Mouse (Mus musculus) CD4-positive, CD25-positive, alpha-beta regulatory T cell, adult 2 months (primary cell): Measurements from ENCODE around the gene Calcoco2.

Experiments
- DNase-seq: peaks from one replicate; pipeline ENCODE4 v3.0.0-alpha.2; 2012; ENCODE audit warnings: low read depth, low spot score

Calcoco2 gene

DNA sequence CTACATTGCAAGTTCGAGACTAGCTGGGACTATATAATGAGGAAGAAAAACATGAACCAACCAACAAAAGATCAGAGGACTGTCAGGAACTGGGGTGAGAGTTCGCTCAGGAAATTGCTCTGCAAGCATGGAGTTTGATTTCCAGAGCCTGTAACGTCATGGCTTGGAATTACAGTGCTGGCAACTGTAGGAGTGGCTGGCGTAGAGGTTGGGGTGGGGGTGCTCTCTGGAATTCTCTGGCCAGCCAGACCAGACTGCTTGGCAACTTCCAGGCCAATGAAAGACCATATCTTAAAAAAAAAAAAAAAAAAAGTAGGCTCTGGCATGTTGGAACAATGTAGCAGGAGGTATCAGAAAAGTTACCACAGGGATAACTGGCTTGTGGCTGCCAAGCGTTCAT, 31.0 kb downstream of the Calcoco2 start:
- DNase-seq, result no peak

DNA sequence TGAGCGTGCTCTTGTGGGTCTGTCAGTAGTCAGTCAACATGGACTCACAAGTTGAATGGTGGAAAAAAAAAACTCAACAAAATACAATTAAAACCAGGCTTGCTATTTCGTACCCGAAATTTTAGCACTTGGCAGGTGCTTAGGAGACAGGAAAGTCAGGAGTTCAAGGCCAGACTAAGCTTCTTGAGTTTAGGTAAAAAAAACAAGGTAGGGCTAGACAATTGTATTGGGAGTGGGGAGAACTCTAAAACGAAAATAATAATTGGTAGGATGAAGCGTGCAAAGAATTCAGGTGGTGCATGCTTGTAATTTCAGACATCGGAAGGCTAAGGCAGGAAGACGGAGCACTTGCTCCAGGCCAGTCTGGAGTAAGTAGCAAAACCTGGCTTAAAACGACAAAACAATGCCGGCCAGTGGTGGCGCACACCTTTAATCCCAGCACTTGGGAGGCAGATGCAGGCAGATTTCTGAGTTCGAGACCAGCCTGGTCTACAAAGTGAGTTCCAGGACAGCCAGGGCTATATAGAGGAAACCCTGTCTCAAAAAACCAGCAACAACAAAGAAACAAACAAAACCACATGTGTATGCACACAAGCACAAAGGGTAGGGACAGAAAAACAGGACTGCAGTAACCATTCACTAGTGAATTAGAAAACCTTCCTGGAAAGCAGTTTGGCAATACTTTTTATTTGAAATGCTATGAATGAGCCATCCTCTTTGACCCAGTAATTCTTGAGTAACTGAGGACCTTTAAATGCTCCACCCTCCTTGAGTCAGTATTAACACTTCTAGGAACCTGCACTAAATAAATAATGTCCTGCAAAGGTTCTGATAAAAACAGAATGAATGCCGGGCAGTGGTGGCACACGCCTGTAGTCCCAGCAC, 35.3 kb downstream of the Calcoco2 start:
- DNase-seq, result peak; percentile 20

DNA sequence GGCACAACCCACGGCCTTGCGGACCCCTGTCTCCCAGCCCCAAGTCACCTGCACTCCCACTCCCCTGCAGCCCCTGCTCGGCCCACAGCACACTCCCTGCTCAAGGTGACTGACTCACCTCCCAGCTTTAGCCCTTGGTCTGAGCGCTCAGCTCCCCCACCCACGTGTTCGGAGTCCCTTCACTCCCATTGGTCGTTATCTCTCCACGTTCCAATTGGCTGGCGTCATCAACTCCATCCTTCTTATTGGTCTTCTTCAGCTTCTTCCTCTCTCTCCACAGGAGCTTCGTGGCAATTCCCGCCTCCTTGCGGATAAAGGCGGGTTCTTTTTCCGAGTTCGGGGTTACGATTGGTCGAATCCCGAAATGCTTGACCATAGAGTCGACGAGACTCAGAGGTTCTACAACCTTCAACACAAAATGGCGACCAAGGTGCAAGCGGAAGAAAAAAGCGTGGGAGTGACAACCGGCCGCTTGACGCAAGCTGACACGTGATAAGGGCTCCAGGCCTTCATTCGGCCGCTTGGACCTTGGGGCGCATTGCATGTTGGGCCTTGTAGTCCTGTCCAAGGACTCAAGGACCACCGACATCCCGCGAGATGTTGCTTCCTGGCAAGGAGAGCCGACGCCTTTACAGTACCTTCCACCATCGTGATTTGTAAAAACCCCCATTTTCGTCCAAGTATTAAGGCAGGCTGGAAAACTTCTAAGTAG, 36.1 kb downstream of the Calcoco2 start, which contains the start of gene Atp5g1:
Gene Atp5g1, minus strand, starts transcription at position 162 of the 712 bp plus-strand sequence.
- DNase-seq, result peak; percentile 99

DNA sequence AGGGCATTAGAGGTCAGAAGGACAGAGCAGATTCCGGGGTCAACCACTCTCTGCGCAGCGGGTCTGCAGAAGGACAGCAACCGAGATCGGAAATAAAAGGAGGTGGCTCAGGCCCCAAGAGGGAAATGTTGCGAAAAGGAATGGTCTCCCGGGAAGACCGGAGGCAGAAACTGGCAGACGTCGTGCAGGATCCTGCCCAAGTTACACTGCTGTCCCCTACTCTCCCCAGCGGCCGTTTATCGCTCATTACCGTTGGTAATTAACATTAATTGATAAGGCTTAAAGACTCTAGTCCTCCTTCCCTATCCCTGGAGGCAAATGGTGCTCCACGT, 36.6 kb downstream of the Calcoco2 start:
- DNase-seq, result no peak

DNA sequence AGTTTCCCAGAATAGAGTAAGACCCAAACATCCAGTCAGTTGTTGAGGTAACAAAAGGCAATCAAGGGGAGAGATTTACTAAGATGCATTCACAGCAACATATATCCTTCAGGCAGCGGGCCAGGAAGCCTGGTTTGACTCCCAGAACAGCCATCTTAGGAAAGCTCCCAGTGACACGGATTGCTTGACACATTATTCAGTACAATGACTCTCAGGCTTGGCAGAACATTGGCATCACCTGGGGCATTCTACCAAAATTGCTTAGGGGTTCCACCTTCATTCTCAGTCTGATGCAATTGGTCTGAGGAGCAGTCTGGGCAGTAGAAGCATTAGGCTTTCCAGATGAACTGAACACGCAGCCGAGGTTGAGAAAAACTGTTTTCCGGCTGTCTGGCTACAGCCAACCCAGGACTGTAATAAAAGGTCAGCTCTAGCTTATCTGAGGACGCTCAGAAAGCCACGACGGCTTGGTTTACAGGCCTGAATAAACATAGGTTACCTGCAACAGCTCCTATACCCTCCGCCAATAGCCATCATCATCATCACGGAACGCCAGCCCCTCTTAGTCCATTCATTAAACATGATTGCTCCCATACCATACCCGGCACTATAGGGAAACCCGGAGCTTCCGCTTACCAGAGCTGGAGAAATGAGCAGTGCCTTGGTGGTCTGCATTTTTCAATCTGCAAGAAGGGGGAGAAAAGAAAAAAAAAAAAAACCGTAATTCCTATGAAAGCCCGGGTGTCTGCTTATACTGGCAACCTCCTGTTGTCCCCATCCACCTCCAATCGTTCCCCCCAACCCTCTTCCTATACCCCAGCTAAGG, 37.2 kb downstream of the Calcoco2 start:
- DNase-seq, result no peak

DNA sequence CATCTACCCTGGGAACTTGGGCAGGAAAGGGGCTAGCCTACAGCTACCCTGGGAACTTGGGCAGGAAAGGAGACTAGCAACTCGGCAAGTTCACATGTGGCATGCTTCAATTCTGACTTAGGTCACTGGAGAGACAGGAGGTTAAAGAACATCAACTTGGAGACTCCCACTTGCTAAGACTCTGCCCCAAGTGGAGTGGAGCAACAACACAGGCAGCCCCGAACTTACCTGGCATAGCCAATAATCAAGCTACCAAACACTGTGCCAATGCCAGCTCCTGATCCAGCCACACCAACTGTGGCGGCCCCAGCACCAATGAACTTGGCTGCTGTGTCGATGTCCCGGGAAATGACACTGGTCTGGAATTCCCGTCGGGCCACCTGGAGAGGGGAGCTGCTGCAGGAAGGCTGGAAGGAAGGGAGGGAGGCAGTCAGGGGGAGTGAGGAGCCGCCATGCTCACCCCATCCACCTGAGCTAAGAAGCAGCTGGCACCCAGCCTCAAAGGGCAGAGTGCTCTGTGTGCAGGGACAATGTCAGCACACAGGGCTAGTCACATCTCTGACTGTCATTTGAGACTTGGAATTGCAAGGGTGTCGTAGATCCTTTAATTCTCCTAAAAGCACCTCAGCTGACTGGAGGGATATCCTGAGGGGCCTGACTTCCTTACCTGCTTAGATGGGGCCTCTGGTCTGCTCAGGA, 38.3 kb downstream of the Calcoco2 start:
- no peak for DNase-seq

DNA sequence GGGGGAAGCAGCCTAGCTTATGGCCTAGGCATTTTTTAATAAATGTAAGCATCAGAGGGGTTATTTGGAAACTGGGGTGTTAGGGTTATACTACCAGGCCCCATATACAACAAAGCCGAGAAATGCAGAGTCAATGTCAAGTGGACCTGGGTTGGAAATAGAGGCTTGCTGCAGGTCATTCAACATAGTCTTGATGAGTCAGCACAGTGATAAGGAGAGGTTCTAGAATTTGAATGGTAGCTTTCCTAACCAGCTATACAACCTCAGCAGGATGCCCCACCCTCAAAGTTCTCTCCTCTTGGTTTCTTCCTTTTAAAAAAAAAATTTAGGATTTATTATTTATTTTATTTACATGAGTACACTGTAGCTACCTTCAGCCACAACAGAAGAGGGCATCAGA, 40.8 kb downstream of the Calcoco2 start:
- no peak for DNase-seq

DNA sequence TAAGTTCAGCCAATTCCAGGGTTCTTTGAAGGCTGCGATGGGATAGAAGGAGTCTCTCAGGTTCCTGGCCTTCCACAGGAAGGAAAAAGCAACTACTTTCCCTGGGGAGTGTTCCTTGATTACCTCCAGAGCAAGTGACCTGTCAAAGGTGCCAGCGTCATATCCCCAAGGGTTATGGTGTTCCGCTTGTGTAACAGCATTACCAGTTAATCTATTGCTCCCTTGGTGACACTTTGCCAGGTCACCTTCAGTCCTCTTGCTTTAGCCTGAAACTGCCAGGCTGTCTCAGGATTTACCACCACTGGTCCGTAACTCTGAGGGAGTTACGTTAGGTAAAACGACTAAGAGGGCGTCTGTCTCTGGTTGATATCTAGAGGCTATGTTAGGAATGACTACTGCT, 41.4 kb downstream of the Calcoco2 start:
- DNase-seq, result no peak

DNA sequence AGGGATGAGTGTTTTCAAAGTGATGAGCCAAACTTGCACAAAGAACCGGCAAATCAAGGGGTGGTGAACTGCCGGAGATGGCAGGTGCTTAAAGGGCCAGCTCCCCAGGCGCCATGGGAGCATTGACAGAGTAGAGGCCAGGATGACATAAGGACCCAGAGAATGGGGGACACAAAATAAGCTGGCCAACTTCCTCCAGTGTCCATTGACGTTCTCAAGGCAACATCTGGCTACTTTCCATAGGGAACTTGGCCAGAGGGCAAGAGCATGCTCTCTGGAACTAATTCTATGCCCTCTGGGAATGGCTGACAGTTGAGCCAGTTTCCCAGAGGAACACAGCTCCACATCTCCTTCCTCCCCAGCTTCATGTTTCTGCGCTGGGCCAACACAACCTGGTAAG, 43.5 kb downstream of the Calcoco2 start:
- DNase-seq, result no peak

DNA sequence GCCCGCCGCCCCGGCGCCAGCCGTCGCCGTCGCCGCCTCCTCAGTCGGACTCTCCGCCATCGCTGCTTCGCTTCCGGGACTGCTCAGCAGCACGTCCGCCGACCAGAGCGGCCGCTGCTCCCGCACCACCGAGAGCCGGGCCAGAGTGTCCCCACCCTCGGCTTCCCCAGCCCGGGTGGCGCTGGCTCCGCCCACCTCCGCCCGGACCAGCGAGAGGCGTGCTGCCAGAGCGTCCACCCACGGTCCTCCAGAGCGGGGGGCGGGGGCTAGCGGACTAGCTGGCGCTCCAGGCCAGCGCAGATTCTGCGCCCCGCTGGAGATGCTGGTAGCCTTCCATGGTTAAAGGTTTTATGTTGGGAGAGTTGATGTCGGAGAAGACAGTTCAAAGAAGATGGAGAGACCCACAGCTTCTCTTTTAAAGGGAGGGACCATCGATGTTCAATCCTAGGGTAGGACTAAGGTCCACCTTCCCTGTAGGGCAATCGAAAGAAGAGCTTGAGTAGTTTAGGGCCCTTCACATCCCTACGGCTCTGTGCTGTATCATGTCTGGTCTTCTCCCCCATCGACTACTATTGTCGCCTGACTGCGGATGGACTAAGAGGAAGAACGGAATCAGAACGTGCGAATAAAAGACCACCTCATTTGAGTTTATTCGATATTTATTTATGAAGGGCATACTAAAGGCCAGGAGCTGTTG, 46.4 kb downstream of the Calcoco2 start, which contains the start of gene Ube2z:
Gene Ube2z, minus strand, starts transcription at position 174 of the 697 bp plus-strand sequence.
- peak; percentile 95 for DNase-seq

DNA sequence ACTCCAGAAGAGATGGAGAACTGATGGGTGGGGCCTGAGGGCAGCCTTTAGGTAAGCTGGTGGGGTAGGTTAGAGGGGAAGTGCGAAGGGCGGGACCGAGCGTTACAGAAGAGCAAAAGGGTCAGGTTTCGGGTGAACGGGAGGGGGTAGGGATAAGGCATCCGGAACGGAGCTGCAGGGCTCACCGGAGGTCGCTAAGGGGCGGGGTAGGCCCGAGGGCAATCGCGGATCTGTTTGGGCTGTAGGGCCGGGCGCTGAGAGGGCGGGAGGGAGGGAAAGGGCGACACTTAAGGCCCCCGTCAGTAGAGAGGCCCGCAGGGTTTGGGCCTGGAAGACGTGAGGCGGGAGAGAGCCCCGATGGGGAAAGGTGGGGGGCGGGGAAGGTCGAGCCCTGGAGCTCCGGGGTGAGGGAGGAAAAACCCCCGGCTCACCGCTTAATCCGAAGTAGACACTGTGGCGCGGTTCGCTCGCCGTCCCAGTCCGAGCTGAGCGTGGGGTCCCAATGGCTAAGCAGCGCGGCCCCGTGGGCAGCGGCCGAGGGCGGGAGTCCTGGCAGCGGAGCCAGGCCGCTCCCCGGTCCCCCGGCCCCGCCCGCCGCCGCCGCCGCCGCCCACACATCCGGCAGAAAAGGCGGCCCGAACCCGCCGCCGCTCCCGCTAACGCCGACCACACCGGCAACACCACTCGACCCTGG, 47.1 kb downstream of the Calcoco2 start:
- DNase-seq, result peak; percentile 61

DNA sequence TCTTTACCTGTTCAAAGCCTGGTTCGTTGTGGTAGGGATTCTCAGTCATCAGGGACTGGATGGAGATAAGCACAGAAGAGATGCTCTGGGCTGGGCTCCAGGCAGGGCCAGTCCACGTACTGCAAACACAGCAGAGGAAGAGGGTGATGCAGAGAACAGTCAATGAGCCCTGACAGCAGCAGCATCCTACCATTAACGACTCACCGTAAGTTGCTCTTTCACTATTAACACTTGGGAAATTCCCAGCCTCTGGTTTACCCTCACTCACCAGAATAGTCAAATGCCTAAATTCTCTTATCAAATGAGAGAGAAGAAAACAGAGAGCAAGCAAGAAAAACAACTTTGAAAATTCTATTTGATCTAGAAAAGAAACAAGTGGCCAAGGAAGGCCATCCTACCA, 53.5 kb downstream of the Calcoco2 start:
- DNase-seq, result peak; percentile 52

DNA sequence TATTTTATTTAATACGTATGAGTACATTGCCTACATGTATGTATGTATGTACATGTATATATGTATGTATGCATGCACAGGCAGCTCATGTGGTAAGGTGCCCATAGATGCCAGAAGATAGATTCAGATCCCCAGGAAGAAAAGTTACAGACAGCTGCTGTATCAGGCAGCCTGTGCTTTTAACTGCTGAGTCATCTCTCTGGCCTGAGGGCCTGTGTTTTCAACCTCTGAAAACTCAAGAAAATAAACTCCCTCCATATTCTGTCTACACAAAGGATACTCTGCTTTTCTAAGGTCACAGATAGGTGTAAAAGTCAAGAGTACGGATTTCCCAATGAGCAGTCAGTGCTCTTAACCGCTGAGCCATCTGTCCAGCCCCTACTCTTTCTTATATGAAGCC, 60.9 kb downstream of the Calcoco2 start:
- no peak for DNase-seq

DNA sequence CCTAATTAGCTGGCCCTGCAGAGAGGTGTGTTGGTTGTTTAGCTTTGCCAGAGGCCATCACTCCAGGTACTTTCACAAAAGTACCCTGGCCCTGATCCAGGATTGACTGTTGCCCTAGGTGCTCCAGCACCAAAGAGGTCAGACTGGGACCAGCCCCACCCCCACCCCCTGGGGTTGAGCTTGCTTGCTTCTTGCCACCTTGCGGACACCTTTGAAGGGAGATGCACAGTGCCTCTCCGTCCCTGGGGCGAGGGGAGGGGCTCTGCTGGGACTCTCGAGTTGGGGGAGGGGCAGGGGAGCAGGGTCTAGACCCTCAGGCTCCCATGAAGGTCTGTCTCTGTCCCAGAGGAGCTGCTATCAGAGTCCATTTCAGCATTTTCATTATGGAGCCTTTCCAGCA, 61.8 kb downstream of the Calcoco2 start:
- DNase-seq, result no peak
